Mouse (Mus musculus): ENCODE measurements around the gene Abr. TPM values are rescaled to one million over a fixed set of nuclear protein-coding genes. Genes with fewer than 3 reads are reported as not detected.

Gene Abr
- polyA plus RNA-seq, 2 experiments = 39.7 to 67.5 TPM

DNA sequence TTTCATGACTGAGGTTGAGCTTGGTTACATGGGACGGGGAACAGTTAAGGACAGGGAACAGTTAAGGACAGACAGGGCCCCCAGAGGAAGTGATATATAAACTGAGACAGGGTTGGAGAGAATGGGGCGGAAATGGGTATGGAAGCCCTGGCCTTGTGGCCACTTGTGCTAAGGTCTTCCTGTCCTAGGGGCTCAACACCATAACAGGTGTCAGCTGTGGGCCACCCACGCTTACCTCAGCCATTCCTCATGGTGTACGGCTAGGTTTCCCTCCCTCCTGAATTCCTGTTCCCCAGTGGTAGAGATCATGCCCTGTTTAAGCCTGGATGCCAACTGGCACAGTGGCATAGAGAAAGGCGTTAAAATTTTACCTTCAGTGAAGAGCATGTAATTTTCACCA is 135.1 kb downstream of the Abr start:
- Histone ChIP-seq H3K4me2 (replicated peaks; ENCODE audit: low read depth, low read length, severe bottlenecking) (no peak overlapping the region), H3K36me3 (ENCODE audit: control insufficient read depth, insufficient read depth, low read length) (peaks cover 7% of the 10 kb centered on the region; the same call in 1 of the 2 replicates), H3K27me3 (ENCODE audit: control insufficient read depth, insufficient read depth, low read length) (no peaks in the 10 kb centered on the region), H3K4me1 (ENCODE audit: control insufficient read depth, insufficient read depth, low read length) (peaks cover 28% of the 10 kb centered on the region), H3K9me3 (ENCODE audit: control insufficient read depth, low read length) (no peaks in the 10 kb centered on the region), H3K27ac (replicated peaks; ENCODE audit: low read depth, low read length) (no peak overlapping the region), H3K4me3 (replicated peaks; ENCODE audit: low read length) (no peak overlapping the region), H3K9ac (ENCODE audit: low read depth, low read length, severe bottlenecking) (no peak overlapping the region)
- TF ChIP-seq POLR2A (IDR thresholded peaks at IDR 0.05; ENCODE audit: borderline replicate concordance, extremely low read depth, insufficient read depth, insufficient read length) = no peak
- no peak for ATAC-seq (ENCODE audit: low FRiP score, low read depth)
- WGBS = 81% methylated on average over 5 of the region's 5 CpGs
- DNase-seq (ENCODE audit: low spot score) = no peak

DNA sequence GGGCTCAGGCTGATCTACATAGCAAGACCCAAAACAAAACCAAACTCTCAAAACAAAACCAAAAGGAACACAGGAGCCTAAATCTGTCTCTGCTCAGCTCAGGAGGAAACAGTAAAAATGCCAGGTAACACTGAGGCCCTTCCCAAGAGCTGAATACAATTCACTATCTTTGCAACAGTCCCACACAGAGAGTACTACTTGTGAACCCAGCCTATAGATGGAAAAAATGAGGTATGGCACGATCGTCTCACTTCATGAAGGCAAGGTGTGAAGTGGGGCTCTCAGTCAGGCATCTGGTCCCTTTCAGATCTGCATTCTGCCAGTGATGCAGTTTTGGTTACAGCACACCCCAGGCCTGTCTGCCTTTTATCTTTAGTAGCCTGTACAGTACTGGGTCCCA is 138.1 kb downstream of the Abr start:
- H3K36me3 ChIP-seq (ENCODE audit: control insufficient read depth, insufficient read depth, low read length) = peaks cover 27% of the 10 kb centered on the region
- TF ChIP-seq POLR2A (IDR thresholded peaks at IDR 0.05; ENCODE audit: borderline replicate concordance, extremely low read depth, insufficient read depth, insufficient read length) = no peak
- H3K9ac ChIP-seq (ENCODE audit: low read depth, low read length, severe bottlenecking) = no peak overlapping the region
- H3K27ac ChIP-seq (replicated peaks; ENCODE audit: low read depth, low read length) = no peak overlapping the region
- DNase-seq (ENCODE audit: low spot score) = no peak
- H3K9me3 ChIP-seq (ENCODE audit: control insufficient read depth, low read length) = no peaks in the 10 kb centered on the region
- ATAC-seq (ENCODE audit: low FRiP score, low read depth) = no peak
- H3K4me2 ChIP-seq (replicated peaks; ENCODE audit: low read depth, low read length, severe bottlenecking) = no peak overlapping the region
- H3K4me1 ChIP-seq (ENCODE audit: control insufficient read depth, insufficient read depth, low read length) = peaks cover 3% of the 10 kb centered on the region
- no peaks in the 10 kb centered on the region for H3K27me3 ChIP-seq (ENCODE audit: control insufficient read depth, insufficient read depth, low read length)
- H3K4me3 ChIP-seq (replicated peaks; ENCODE audit: low read length) = no peak overlapping the region
- 54% methylated on average over 2 of the region's 2 CpGs for WGBS

DNA sequence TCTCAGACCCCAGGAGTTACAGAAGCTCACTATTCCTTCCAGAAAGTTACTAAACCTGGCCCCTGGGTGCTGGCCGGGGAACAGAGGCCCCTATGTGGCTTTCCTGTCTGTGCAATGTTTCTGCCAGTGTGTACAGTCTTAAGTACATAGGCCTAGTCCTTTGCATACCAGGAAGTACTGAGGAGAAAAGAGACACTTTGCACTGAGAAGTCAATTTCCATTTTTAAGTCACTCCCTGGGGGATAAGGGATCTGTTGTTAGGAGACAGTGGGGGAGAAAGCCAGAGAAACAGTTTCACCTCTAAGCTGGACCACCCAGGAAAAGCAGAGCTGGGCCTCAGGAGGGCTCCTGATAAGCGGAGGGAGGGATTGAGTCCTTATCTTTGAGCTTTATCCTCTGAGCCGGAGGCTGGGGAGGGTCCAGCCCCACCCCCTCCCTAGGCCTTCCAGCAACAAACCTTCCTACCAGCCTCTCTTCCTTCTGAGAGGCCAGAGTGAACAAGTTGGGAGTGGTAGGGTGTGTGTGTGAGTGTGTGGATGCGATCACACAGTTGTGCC is 138.9 kb downstream of the Abr start:
- no peaks in the 10 kb centered on the region for H3K27me3 ChIP-seq (ENCODE audit: control insufficient read depth, insufficient read depth, low read length)
- H3K9ac ChIP-seq (ENCODE audit: low read depth, low read length, severe bottlenecking) = no peak overlapping the region
- DNase-seq (ENCODE audit: low spot score) (no peak), ATAC-seq (ENCODE audit: low FRiP score, low read depth) (no peak)
- no peak for TF ChIP-seq POLR2A (IDR thresholded peaks at IDR 0.05; ENCODE audit: borderline replicate concordance, extremely low read depth, insufficient read depth, insufficient read length)
- WGBS = 43% methylated on average over 4 of the region's 4 CpGs
- peaks cover 35% of the 10 kb centered on the region for H3K36me3 ChIP-seq (ENCODE audit: control insufficient read depth, insufficient read depth, low read length)
- no peak overlapping the region for H3K4me3 ChIP-seq (replicated peaks; ENCODE audit: low read length)
- H3K9me3 ChIP-seq (ENCODE audit: control insufficient read depth, low read length) = no peaks in the 10 kb centered on the region
- H3K27ac ChIP-seq (replicated peaks; ENCODE audit: low read depth, low read length) = peak overlapping the region; percentile 34; the same call in 1 of the 2 replicates
- peaks cover 2% of the 10 kb centered on the region; the same call in 1 of the 2 replicates for H3K4me1 ChIP-seq (ENCODE audit: control insufficient read depth, insufficient read depth, low read length)
- H3K4me2 ChIP-seq (replicated peaks; ENCODE audit: low read depth, low read length, severe bottlenecking) = no peak overlapping the region

DNA sequence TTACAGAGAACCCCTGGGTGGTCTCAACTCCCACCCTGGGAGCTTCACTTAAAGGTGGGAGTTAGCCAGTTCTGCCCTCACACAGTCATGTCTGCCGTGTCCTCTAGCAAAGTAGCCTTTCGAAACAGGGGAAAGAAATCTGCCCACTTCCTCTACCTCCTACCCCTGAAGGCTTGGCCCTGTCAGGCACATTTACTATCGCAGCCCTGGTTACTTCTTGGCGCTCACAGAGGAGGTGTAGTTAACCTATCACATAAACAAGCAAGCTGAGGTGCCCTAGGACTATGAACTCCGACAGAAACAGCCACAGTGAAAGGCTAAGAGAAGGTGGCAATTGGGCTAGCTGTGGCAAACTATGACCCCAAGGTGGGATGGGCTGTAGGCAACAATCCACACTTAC is 139.4 kb downstream of the Abr start:
- no peak overlapping the region for H3K4me2 ChIP-seq (replicated peaks; ENCODE audit: low read depth, low read length, severe bottlenecking)
- no peaks in the 10 kb centered on the region for H3K9me3 ChIP-seq (ENCODE audit: control insufficient read depth, low read length)
- ATAC-seq (ENCODE audit: low FRiP score, low read depth) = no peak
- H3K9ac ChIP-seq (ENCODE audit: low read depth, low read length, severe bottlenecking) = no peak overlapping the region
- 45% methylated on average over 5 of the region's 5 CpGs for WGBS
- H3K36me3 ChIP-seq (ENCODE audit: control insufficient read depth, insufficient read depth, low read length) = peaks cover 40% of the 10 kb centered on the region
- DNase-seq (ENCODE audit: low spot score) = no peak
- no peak overlapping the region for H3K4me3 ChIP-seq (replicated peaks; ENCODE audit: low read length)
- peaks cover 2% of the 10 kb centered on the region; the same call in 1 of the 2 replicates for H3K4me1 ChIP-seq (ENCODE audit: control insufficient read depth, insufficient read depth, low read length)
- no peaks in the 10 kb centered on the region for H3K27me3 ChIP-seq (ENCODE audit: control insufficient read depth, insufficient read depth, low read length)
- 0 out of 2 replicates have a peak overlapping the region, but pooled peaks have one; percentile 34 for H3K27ac ChIP-seq (replicated peaks; ENCODE audit: low read depth, low read length)
- no peak for TF ChIP-seq POLR2A (IDR thresholded peaks at IDR 0.05; ENCODE audit: borderline replicate concordance, extremely low read depth, insufficient read depth, insufficient read length)

DNA sequence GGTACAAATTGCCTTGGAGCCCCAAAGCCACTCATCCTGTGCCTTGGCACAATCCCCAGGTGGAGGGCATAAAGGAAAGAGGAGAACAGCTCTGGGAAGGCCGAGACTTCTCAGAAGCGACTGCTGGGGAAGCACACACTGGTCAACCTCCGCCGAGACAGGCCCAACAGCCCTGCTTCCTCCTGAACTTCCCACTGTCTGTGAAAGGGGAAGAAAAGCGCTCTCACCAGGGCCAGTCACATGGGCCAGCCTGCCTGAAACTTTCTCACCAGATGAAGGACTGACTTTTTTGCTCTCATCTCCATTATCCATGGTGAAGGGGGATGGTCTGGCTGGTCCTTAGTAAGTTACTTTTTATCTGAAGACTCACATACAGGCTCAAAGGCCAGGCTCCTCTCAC is 139.9 kb downstream of the Abr start:
- Histone ChIP-seq H3K4me3 (replicated peaks; ENCODE audit: low read length) (no peak overlapping the region), H3K27ac (replicated peaks; ENCODE audit: low read depth, low read length) (no peak overlapping the region), H3K9ac (ENCODE audit: low read depth, low read length, severe bottlenecking) (no peak overlapping the region), H3K9me3 (ENCODE audit: control insufficient read depth, low read length) (no peaks in the 10 kb centered on the region), H3K4me1 (ENCODE audit: control insufficient read depth, insufficient read depth, low read length) (peaks cover 5% of the 10 kb centered on the region), H3K27me3 (ENCODE audit: control insufficient read depth, insufficient read depth, low read length) (no peaks in the 10 kb centered on the region), H3K36me3 (ENCODE audit: control insufficient read depth, insufficient read depth, low read length) (peaks cover 45% of the 10 kb centered on the region), H3K4me2 (replicated peaks; ENCODE audit: low read depth, low read length, severe bottlenecking) (no peak overlapping the region)
- no peak for ATAC-seq (ENCODE audit: low FRiP score, low read depth)
- DNase-seq (ENCODE audit: low spot score) = no peak
- 76% methylated on average over 5 of the region's 5 CpGs for WGBS
- TF ChIP-seq POLR2A (IDR thresholded peaks at IDR 0.05; ENCODE audit: borderline replicate concordance, extremely low read depth, insufficient read depth, insufficient read length) = no peak

Measured in limb, embryonic 14.5 days (tissue).